Mouse (Mus musculus): Measurements from ENCODE around the gene Itpripl1. TPM values are rescaled to one million over a fixed set of nuclear protein-coding genes. Genes with fewer than 3 reads are reported as not detected.
"Not testable (repeated sequence)": the region's sequence is repeated elsewhere in the genome, so short reads cannot be mapped to it uniquely, and the experiment has no call there.

Itpripl1 gene
- total RNA-seq (2014; fragmentation: Nextera tagmentation) (25.5 and 27.1 TPM in 2 replicates), total RNA-seq (2017) (38.7 and 44.4 TPM in 2 replicates), polyA plus RNA-seq (2012) (7.0 and 10.8 TPM in 2 replicates)

GRCm38 (mm10) chr2:127143158-127144063, at the start of gene Itpripl1:
Gene Itpripl1, minus strand, starts transcription at chr2:127143442.
- TF ChIP-seq POLR2AphosphoS5 (IDR thresholded peaks at IDR 0.05; ENCODE audit: insufficient replicate concordance, low read depth, low read length) (no peak), GATA2 (IDR thresholded peaks at IDR 0.05; ENCODE audit: borderline replicate concordance, low read depth, low read length) (no peak), CTCF (IDR thresholded peaks at IDR 0.05; ENCODE audit: low read depth, low read length) (no peak), GATA1 (IDR thresholded peaks at IDR 0.05; ENCODE audit: borderline replicate concordance, low read length) (no peak), TAL1 (conservative IDR thresholded peaks at IDR 0.05; ENCODE audit: low read depth, low read length) (no peak)
- peak; percentile 90 for ATAC-seq (ENCODE audit: extremely low read depth, insufficient number of reproducible peaks, low FRiP score, poor library complexity, severe bottlenecking)

DNA sequence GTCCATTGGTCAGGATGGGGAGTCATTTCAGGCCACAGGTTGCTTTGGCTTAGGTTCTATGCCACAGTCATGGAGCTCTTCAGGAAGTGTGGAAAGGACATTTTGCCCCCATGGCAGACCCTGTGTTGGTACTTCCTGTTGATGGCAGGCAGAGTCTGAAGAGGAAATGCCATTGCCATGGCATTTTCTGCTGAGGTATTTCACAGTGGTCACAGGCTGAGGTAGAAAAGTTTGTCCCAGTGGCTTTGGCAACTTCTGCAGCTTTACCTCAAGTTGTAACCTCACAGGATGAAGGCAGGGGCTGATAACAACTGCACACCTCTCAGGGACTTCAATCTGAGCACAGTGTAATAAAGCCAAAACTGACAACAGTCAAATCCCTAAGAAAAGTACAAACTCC, 46.3 kb upstream of the Itpripl1 start:
- no peaks in the 10 kb centered on the region for H3K36me3 ChIP-seq (replicated peaks)
- TF ChIP-seq POLR2AphosphoS5 (IDR thresholded peaks at IDR 0.05; ENCODE audit: insufficient replicate concordance, low read depth, low read length) (no peak), TAL1 (conservative IDR thresholded peaks at IDR 0.05; ENCODE audit: low read depth, low read length) (no peak), GATA1 (IDR thresholded peaks at IDR 0.05; ENCODE audit: borderline replicate concordance, low read length) (no peak), GATA2 (IDR thresholded peaks at IDR 0.05; ENCODE audit: borderline replicate concordance, low read depth, low read length) (no peak)
- no peak overlapping the region for H3K4me3 ChIP-seq (ENCODE audit: low read depth, low read length)
- H3K4me1 ChIP-seq (ENCODE audit: insufficient read depth, low read depth, low read length) = peaks cover 2% of the 10 kb centered on the region; the same call in 1 of the 2 replicates
- DNase-seq (ENCODE audit: low spot score) (no peak), ATAC-seq (ENCODE audit: extremely low read depth, insufficient number of reproducible peaks, low FRiP score, poor library complexity, severe bottlenecking) (no peak)
- H3K9me3 ChIP-seq (replicated peaks) = no peaks in the 10 kb centered on the region
- H3K27me3 ChIP-seq (ENCODE audit: insufficient read depth, low read length) = peaks cover 11% of the 10 kb centered on the region

More at GRCm38 (mm10) chr2:127143158-127144063, at the start of gene Itpripl1:
- peaks cover 3% of the 10 kb centered on the region for H3K9me3 ChIP-seq (replicated peaks)
- H3K36me3 ChIP-seq (replicated peaks) = peaks cover 42% of the 10 kb centered on the region
- H3K27me3 ChIP-seq (ENCODE audit: insufficient read depth, low read length) = no peaks in the 10 kb centered on the region
- peak within 1 kb of the TSS; percentile 78 for H3K4me3 ChIP-seq (ENCODE audit: low read depth, low read length)
- peak; percentile 84 for DNase-seq (ENCODE audit: low spot score)
- peaks cover 75% of the 10 kb centered on the region for H3K4me1 ChIP-seq (ENCODE audit: insufficient read depth, low read depth, low read length)

- no peak for TF ChIP-seq GATA1 (IDR thresholded peaks at IDR 0.05; ENCODE audit: borderline replicate concordance, low read length)
- TF ChIP-seq CTCF (IDR thresholded peaks at IDR 0.05; ENCODE audit: low read depth, low read length) = no peak
- no peak for TF ChIP-seq TAL1 (conservative IDR thresholded peaks at IDR 0.05; ENCODE audit: low read depth, low read length)
- no peak for TF ChIP-seq POLR2AphosphoS5 (IDR thresholded peaks at IDR 0.05; ENCODE audit: insufficient replicate concordance, low read depth, low read length)
- TF ChIP-seq GATA2 (IDR thresholded peaks at IDR 0.05; ENCODE audit: borderline replicate concordance, low read depth, low read length) = no peak
- DNase-seq (ENCODE audit: low spot score) = peak; percentile 75
- peaks cover 9% of the 10 kb centered on the region for H3K4me1 ChIP-seq (ENCODE audit: insufficient read depth, low read depth, low read length)
- H3K36me3 ChIP-seq (replicated peaks) = no peaks in the 10 kb centered on the region
- H3K9me3 ChIP-seq (replicated peaks) = no peaks in the 10 kb centered on the region
- no peaks in the 10 kb centered on the region for H3K27me3 ChIP-seq (ENCODE audit: insufficient read depth, low read length)
- H3K4me3 ChIP-seq (ENCODE audit: low read depth, low read length) = peak overlapping the region; percentile 74
- peak; percentile 100 for ATAC-seq (ENCODE audit: extremely low read depth, insufficient number of reproducible peaks, low FRiP score, poor library complexity, severe bottlenecking)
These were observed 39.5 kb upstream of the Itpripl1 start for GRCm38 (mm10) chr2:127182598-127183381.

DNA sequence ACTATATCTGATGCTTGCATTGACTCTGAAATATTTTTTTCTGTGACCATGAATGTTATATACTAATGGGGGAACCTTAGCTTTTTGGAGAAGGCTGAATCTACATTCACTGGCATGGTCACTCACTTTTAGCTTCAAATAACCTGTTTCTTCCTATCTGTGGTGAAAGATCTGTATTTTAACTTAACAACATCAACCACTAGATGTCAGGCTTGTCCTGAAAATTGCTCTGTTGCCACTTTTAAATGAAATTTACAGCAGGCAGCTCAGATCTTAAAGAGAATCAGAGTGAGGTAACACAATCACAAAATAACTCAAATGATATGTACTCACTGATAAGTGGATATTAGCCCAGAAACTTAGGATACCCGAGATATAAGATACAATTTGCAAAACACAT, 23.0 kb upstream of the Itpripl1 start:
- ATAC-seq (ENCODE audit: extremely low read depth, insufficient number of reproducible peaks, low FRiP score, poor library complexity, severe bottlenecking); H3K9me3 ChIP-seq (replicated peaks); H3K36me3 ChIP-seq (replicated peaks); H3K4me3 ChIP-seq (ENCODE audit: low read depth, low read length); H3K4me1 ChIP-seq (ENCODE audit: insufficient read depth, low read depth, low read length): not testable (repeated sequence)
- peak; percentile 7 for DNase-seq (ENCODE audit: low spot score)
- H3K27me3 ChIP-seq (ENCODE audit: insufficient read depth, low read length) = peaks cover 27% of the 10 kb centered on the region

- Histone ChIP-seq H3K27me3 (ENCODE audit: insufficient read depth, low read length) (peaks cover 31% of the 10 kb centered on the region), H3K4me1 (ENCODE audit: insufficient read depth, low read depth, low read length) (no peaks in the 10 kb centered on the region), H3K9me3 (replicated peaks) (no peaks in the 10 kb centered on the region), H3K36me3 (replicated peaks) (no peaks in the 10 kb centered on the region), H3K4me3 (ENCODE audit: low read depth, low read length) (no peak overlapping the region)
- TF ChIP-seq POLR2AphosphoS5 (IDR thresholded peaks at IDR 0.05; ENCODE audit: insufficient replicate concordance, low read depth, low read length) (no peak), CTCF (IDR thresholded peaks at IDR 0.05; ENCODE audit: low read depth, low read length) (no peak), GATA2 (IDR thresholded peaks at IDR 0.05; ENCODE audit: borderline replicate concordance, low read depth, low read length) (no peak), TAL1 (conservative IDR thresholded peaks at IDR 0.05; ENCODE audit: low read depth, low read length) (no peak), GATA1 (IDR thresholded peaks at IDR 0.05; ENCODE audit: borderline replicate concordance, low read length) (no peak)
- no peak for DNase-seq (ENCODE audit: low spot score)
- ATAC-seq (ENCODE audit: extremely low read depth, insufficient number of reproducible peaks, low FRiP score, poor library complexity, severe bottlenecking) = no peak
These were observed 22.4 kb upstream of the Itpripl1 start for GRCm38 (mm10) chr2:127165675-127166074.

DNA sequence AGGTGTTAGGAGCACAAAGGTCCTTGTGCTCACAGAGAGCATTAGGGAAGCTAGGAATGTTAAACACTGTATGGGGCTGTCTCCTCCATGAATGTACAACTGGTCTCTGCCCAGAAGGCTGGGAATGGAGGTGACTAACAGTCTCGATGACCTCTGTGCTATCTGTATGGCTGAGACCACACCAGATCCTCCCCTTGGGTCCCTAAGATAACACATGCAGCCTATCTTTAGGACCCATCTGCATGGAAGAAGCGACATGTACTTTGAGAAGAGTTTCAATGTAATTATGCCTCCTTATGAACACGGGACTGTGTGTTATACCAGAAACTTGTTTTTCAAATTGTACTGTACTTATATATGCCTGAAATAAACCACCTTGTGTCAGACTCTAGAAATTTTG, 2.5 kb upstream of the Itpripl1 start:
- DNase-seq (ENCODE audit: low spot score) = no peak
- peaks cover 56% of the 10 kb centered on the region for H3K4me1 ChIP-seq (ENCODE audit: insufficient read depth, low read depth, low read length)
- TF ChIP-seq GATA2 (IDR thresholded peaks at IDR 0.05; ENCODE audit: borderline replicate concordance, low read depth, low read length) = no peak
- TF ChIP-seq TAL1 (conservative IDR thresholded peaks at IDR 0.05; ENCODE audit: low read depth, low read length) = peak; percentile 73
- ATAC-seq (ENCODE audit: extremely low read depth, insufficient number of reproducible peaks, low FRiP score, poor library complexity, severe bottlenecking) = peak; percentile 28; the same call in 1 of the 2 replicates
- H3K4me3 ChIP-seq (ENCODE audit: low read depth, low read length) = no peak overlapping the region
- H3K27me3 ChIP-seq (ENCODE audit: insufficient read depth, low read length) = no peaks in the 10 kb centered on the region
- H3K36me3 ChIP-seq (replicated peaks) = peaks cover 20% of the 10 kb centered on the region
- H3K9me3 ChIP-seq (replicated peaks) = peaks cover 6% of the 10 kb centered on the region; the same call in 1 of the 2 replicates
